Mouse (Mus musculus): Measurements from ENCODE around the gene Plcb3. TPM values are rescaled to one million over a fixed set of nuclear protein-coding genes. Genes with fewer than 3 reads are reported as not detected.
A peak's percentile ranks its signal among the peaks of the same experiment; 100 is the strongest.

Plcb3 gene
- polyA plus RNA-seq, 1 experiment from 2014 or later: 40.0 TPM

DNA sequence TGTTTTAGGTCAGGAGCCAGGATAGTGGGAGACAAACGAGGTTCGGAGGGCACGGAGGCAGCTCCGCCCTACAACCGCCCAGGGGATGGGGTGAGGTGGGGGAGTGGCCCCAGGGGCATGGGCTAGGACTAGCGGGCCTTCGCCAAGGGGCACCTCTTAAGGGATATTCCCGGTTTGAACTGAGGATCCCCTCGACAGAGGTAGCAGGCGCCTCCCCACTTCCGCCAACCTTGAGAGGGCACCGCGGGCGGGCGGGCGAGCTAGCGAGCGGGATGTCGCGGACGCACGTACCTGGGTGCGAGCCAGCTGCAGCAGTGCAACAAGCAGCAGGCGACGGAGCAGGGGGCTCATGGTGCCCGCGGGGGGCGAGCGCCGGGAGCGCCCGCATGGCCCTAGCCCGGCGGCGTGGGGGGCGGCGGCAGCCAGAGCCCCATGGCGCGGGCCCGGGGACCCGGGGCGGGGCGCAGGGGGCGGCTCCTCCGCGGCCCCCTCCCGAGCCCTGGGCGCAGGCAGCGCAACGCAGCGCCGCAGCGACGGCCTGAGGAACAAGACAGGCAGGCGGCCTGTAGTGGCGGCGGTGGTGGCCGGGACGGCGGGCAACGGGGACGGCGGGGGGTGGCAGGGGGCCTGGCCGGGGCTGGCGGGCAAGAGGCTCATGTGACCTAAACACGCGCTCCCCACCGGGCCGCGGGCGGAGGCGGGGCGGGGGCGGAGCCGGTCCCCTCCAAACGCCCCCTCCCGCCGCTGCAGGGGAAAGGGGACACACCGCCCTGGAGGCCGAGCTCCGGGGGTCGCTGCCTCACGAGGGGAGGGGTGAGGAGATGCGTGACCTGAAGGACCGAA is 11.0 kb upstream of the Plcb3 start, which contains the start of gene Vegfb:
Vegfb (minus strand) TSS at position 591 of the 843 bp plus-strand sequence.
- Histone ChIP-seq H3K9ac (peak within 1 kb of the TSS; percentile 94), H3K27me3 (no peaks in the 10 kb centered on the region), H3K36me3 (peaks cover 34% of the 10 kb centered on the region), H3K9me3 (no peaks in the 10 kb centered on the region), H3K4me1 (peaks cover 26% of the 10 kb centered on the region), H3K4me3 (peak within 1 kb of the TSS; percentile 87), H3K27ac (peak within 1 kb of the TSS; percentile 83), H3K4me2 (replicated peaks) (peak within 1 kb of the TSS; percentile 90)
- ATAC-seq (ENCODE audit: low FRiP score, low read depth): peak; percentile 66
- WGBS: 2% methylated on average over 70 of the region's 85 CpGs

DNA sequence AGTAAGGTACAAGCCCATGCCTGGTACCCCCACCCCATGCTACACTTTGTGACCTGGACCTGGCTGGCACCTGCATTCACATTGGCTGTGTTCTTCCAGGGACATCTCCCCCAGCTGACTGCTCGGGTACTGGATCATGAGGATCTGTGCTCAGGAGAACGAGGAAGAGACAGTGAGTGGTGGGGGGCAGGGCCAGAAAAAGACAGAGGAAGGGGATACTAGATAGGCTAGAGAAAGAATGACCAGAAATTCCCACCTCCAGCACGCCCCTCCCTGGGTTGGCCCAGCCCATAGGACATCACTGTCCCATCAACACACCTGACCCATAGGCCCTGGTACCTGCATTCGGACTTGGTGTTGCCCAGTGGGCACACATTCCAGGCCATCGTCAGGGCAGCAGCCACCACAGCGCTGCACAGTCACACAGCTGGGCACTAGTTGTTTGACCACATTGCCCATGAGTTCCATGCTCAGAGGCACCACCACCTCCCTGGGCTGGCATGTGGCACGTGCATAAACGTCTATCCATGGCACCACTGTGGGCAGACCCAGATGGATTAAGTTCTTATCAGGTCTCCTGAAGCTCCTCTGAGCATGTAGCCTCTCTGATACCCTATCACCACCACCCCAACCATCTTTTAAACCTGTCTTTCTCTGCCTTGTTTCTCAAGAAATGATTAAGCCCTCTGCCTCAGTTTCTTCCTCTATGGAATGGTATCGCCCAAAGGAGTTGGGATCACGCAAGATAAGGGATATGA is 9.9 kb upstream of the Plcb3 start:
- Histone ChIP-seq H3K9ac (peak overlapping the region; percentile 94), H3K4me3 (peak overlapping the region; percentile 87), H3K36me3 (peaks cover 42% of the 10 kb centered on the region), H3K27ac (0 out of 2 replicates have a peak overlapping the region, but pooled peaks have one; percentile 83), H3K4me1 (peaks cover 23% of the 10 kb centered on the region), H3K27me3 (no peaks in the 10 kb centered on the region), H3K9me3 (no peaks in the 10 kb centered on the region), H3K4me2 (replicated peaks) (peak overlapping the region; percentile 90)
- no peak for ATAC-seq (ENCODE audit: low FRiP score, low read depth)
- WGBS: 82% methylated on average over 10 of the region's 10 CpGs

DNA sequence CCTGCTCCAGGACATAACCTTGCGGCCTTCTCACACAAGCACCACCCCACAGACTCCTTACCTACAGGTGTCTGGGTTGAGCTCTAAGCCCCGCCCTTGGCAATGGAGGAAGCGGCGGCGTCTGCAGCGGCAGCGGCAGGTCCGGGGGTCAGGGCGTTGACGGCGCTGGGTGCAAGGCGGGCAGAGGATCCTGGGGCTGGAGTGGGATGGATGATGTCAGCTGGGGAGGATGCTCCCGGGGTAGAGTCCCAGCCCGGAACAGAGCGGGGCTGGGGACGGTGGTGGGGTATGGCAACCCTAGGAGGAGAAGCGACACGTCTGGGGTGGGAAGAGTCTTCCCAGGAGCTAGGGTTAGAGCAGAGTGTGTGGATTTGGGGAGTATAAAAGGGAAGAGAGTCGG is 9.0 kb upstream of the Plcb3 start:
- peaks cover 27% of the 10 kb centered on the region for H3K4me1 ChIP-seq
- WGBS: 80% methylated on average over 19 of the region's 19 CpGs
- H3K27ac ChIP-seq: no peak overlapping the region
- peaks cover 42% of the 10 kb centered on the region for H3K36me3 ChIP-seq
- 0 out of 2 replicates have a peak overlapping the region, but pooled peaks have one; percentile 94 for H3K9ac ChIP-seq
- no peaks in the 10 kb centered on the region for H3K9me3 ChIP-seq
- H3K4me3 ChIP-seq: no peak overlapping the region
- H3K4me2 ChIP-seq (replicated peaks): no peak overlapping the region
- H3K27me3 ChIP-seq: no peaks in the 10 kb centered on the region
- ATAC-seq (ENCODE audit: low FRiP score, low read depth): no peak

DNA sequence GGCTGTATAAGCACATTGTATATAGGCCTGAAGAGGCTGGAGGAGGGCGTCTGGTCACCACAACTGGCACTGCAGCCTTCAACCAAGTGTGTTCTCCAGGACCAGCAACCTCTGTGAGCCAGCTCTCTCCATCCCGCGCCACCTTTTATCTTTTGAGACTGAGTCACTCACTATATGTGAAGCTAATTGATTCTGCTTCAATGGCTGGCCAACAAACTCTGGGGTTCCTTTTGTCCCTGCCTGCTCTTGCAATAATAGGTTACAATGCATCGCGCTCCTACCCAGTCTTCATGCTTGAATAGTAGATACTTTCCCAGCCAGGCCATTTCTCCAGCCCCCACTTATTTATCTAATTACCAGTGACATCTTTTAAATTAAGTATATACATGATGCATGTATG is 7.4 kb upstream of the Plcb3 start:
- 95% methylated on average over 5 of the region's 5 CpGs for WGBS

DNA sequence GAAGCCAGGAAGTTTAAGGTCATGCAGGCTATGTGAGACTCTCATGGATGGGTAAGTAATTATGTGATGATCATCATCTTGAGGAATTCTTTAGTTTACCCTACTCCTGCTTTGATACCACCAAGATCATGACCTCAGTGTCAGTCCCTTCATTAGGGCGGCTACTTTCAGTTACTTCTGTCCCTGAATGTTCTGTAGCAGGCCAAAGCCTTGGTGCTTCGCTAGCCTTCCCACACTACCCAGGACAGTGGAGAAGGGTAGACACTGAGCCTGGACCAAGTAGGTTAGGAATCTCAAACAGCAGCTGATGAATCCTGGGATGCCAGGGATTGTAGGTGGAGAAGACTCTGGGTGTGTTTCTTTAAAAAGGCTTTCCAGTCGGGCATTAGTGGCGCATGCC is 5.2 kb upstream of the Plcb3 start:
- Histone ChIP-seq H3K4me1 (peaks cover 46% of the 10 kb centered on the region), H3K36me3 (peaks cover 56% of the 10 kb centered on the region), H3K4me3 (peak overlapping the region; percentile 70), H3K27ac (no peak overlapping the region), H3K27me3 (no peaks in the 10 kb centered on the region), H3K4me2 (replicated peaks) (peak overlapping the region; percentile 93), H3K9me3 (no peaks in the 10 kb centered on the region), H3K9ac (0 out of 2 replicates have a peak overlapping the region, but pooled peaks have one; percentile 35)
- WGBS: 90% methylated on average over 4 of the region's 4 CpGs
- ATAC-seq (ENCODE audit: low FRiP score, low read depth): no peak

More for the DNA sequence above, 7.4 kb upstream of the Plcb3 start:
- H3K27me3 ChIP-seq: no peaks in the 10 kb centered on the region
- no peak overlapping the region for H3K9ac ChIP-seq
- H3K4me2 ChIP-seq (replicated peaks): no peak overlapping the region
- H3K4me3 ChIP-seq: no peak overlapping the region
- no peaks in the 10 kb centered on the region for H3K9me3 ChIP-seq
- H3K36me3 ChIP-seq: peaks cover 41% of the 10 kb centered on the region
- peaks cover 36% of the 10 kb centered on the region for H3K4me1 ChIP-seq
- H3K27ac ChIP-seq: no peak overlapping the region
- no peak for ATAC-seq (ENCODE audit: low FRiP score, low read depth)

DNA sequence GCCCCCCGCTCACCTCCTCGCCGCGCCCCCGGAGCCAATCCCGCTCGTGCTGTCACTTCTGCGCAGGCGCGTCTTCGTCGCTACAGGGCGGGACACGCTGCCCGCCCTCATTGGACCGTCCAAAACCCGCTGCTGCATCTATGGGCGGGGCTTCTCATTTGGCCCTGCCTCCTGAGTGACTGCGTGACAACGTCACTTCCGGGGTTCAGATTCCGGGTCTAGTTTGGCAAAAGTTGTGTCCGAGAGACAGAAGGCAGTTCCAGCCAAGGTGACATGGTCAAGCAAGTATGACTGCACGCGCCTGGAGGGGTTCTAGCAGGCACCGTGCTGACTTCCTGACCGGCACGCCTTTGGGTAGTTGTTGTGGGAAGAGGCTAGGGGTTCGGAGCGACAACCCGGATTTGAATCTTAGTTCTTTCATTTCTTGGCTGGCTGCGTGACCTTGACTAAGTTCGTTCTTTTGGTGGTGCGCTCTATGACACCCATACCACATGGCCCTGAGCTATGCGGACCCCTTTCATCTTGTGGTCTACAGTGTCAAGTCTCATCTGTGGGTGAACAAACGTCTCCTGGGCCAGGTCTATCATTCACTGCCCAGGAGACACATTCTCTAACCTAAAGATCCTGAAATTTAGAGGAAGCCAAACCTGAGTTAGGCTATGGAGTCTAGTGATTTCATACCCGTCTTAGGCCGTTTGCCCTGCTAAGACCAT is 4.3 kb upstream of the Plcb3 start, which contains the start of gene Fkbp2:
Fkbp2 (minus strand) TSS at position 121 of the 713 bp plus-strand sequence.
- no peaks in the 10 kb centered on the region for H3K27me3 ChIP-seq
- peak; percentile 88 for ATAC-seq (ENCODE audit: low FRiP score, low read depth)
- H3K4me2 ChIP-seq (replicated peaks): peak within 1 kb of the TSS; percentile 93
- no peaks in the 10 kb centered on the region for H3K9me3 ChIP-seq
- WGBS: 1% methylated on average over 38 of the region's 38 CpGs
- H3K4me1 ChIP-seq: peaks cover 47% of the 10 kb centered on the region
- peak within 1 kb of the TSS; percentile 82 for H3K9ac ChIP-seq
- H3K27ac ChIP-seq: peak within 1 kb of the TSS; percentile 87
- peak within 1 kb of the TSS; percentile 70 for H3K4me3 ChIP-seq
- peaks cover 55% of the 10 kb centered on the region for H3K36me3 ChIP-seq

DNA sequence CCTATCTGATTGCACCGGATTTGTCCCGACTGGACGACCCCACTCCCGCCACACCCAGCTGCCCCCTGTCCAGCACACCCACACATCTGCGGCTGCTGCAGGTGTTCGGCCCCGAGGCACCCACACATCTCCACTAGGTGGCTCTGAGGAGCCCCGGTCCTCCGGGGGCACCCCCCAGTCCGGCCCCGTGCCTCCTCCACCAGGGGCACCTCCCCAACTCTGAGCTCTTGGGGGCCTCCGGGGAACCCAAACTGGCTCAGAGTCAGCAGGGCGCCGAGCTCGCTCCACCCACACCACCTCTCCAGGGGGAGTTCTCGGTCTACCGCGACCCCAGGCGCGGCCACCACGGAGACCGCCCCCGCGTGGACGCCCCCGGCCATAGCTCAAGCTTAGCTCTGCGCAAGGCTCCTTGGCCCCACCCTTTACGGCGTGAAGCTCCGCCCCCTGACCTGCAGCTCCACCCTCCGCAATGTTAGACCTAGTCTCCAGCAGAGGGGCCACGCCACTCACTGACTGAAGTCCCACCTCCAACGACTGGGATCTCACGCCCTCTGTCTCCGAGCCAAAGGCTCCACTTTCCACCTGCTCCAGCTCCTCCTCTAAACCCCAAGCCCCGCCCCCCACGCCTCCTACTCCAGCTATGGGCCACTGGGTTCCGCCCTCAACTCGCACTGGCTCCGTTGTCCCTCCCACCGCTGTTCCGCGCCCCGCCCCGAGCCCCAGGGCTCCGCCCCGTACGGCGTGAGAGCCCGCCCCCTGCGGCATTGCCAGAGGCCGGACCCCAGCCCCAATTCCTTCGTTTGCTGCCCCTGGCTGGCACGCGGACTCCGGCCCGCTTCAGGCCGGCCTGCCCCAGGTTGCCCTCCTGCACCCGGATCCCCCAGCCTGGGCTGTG is 3.5 kb upstream of the Plcb3 start:
- peak overlapping the region; percentile 93 for H3K4me2 ChIP-seq (replicated peaks)
- H3K4me1 ChIP-seq: peaks cover 47% of the 10 kb centered on the region
- WGBS: 1% methylated on average over 59 of the region's 59 CpGs
- peak overlapping the region; percentile 87 for H3K27ac ChIP-seq
- H3K36me3 ChIP-seq: peaks cover 47% of the 10 kb centered on the region
- no peaks in the 10 kb centered on the region for H3K27me3 ChIP-seq
- peak overlapping the region; percentile 82 for H3K9ac ChIP-seq
- no peaks in the 10 kb centered on the region for H3K9me3 ChIP-seq
- H3K4me3 ChIP-seq: peak overlapping the region; percentile 70
- ATAC-seq (ENCODE audit: low FRiP score, low read depth): peak; percentile 90

DNA sequence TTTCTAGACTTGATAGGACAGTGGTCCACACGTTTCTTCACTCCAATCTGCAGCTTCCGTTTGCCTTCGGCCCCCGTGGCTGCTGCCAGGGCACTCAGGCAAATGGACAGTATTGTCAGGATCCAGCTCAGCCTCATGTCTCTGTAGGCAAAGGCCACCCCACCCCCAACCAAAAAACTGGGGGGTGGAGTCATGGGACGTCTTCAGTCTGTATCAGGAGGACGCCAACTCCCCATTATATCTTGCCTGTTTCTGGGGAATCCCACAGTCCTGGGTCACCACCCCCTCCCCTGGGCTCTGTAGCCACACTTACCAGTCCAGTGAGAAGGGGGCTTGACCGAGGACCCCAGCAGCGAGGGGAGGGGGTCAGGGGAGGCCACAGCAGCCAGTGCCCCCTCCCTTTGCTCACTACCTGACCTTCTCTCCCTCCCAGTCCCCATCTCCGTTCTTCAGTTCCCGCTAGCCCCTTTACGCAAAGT is 2.8 kb upstream of the Plcb3 start:
- WGBS: 16% methylated on average over 11 of the region's 11 CpGs
- Histone ChIP-seq H3K9ac (peak overlapping the region; percentile 68), H3K4me3 (peak overlapping the region; percentile 70), H3K9me3 (no peaks in the 10 kb centered on the region), H3K27me3 (no peaks in the 10 kb centered on the region), H3K4me1 (peaks cover 47% of the 10 kb centered on the region), H3K27ac (peak overlapping the region; percentile 28; the same call in 1 of the 2 replicates), H3K4me2 (replicated peaks) (peak overlapping the region; percentile 93), H3K36me3 (peaks cover 43% of the 10 kb centered on the region)
- no peak for ATAC-seq (ENCODE audit: low FRiP score, low read depth)

DNA sequence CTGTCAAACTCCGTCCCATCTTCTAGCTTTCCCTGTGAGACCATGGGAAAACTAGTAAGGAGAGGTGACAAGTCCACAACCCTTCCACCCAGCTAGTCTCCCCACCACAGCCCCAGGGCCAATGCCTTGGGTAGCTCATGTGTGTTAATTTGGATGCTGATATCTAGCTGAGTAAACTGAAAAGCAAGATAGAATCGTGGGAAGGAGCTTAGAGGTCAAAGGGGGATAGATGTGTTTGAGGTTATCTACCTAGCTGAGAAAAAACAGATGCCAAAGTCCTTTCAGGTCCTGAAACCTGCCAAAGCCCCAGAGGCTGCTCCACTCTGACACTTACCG is 2.3 kb upstream of the Plcb3 start:
- Histone ChIP-seq H3K27ac (no peak overlapping the region; the same call in 1 of the 2 replicates), H3K4me1 (peaks cover 52% of the 10 kb centered on the region), H3K9ac (peak overlapping the region; percentile 68; the same call in 1 of the 2 replicates), H3K4me2 (replicated peaks) (peak overlapping the region; percentile 93), H3K9me3 (no peaks in the 10 kb centered on the region), H3K4me3 (peak overlapping the region; percentile 70), H3K27me3 (no peaks in the 10 kb centered on the region), H3K36me3 (peaks cover 39% of the 10 kb centered on the region)
- ATAC-seq (ENCODE audit: low FRiP score, low read depth): no peak
- WGBS: 50% methylated on average over 3 of the region's 3 CpGs

DNA sequence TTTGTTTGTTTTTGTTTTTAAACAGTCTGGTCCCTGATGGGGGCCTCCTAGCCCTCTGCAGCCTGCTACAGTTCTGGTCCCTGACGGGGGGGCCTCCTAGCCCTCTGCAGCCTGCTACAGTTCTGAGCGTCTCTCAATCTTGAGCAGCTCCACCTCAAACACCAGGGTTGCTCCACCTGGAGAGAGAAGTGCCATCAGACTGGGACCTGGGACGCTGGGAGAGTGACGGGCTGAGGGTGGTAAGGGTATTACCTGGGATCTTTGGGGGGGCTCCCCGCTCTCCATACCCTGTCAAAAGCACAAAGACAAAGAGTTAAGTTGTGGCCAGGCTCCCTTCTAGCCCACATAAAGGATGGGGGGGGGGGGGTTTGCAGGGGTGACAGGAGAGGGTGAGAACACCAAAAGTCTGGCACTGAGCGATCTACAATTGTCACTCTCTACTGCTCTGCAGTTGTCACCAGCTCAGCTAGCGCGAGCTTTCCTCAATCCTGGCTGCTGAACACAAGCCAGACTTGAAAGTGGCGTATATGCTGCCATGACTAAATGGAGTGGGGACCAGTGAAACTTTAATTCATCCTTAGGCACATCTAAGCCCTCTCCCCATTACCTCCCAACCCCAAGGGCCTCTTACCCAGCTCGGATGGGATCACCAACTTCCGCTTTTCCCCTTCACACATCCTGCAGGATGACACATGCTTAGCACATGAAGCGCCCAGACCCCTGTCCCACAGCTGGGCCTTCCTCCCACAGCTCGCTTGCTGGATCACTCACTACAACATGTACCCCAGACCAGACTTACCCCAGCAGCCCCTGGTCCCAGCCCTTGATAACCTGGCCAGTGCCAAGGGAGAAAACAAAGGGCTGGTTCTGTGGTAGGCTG is 1.7 kb upstream of the Plcb3 start:
- peaks cover 52% of the 10 kb centered on the region for H3K4me1 ChIP-seq
- H3K4me2 ChIP-seq (replicated peaks): peak overlapping the region; percentile 93
- no peaks in the 10 kb centered on the region for H3K27me3 ChIP-seq
- peak overlapping the region; percentile 68; the same call in 1 of the 2 replicates for H3K9ac ChIP-seq
- ATAC-seq (ENCODE audit: low FRiP score, low read depth): no peak
- WGBS: 79% methylated on average over 13 of the region's 13 CpGs
- H3K27ac ChIP-seq: no peak overlapping the region; the same call in 1 of the 2 replicates
- peak overlapping the region; percentile 70 for H3K4me3 ChIP-seq
- no peaks in the 10 kb centered on the region for H3K9me3 ChIP-seq
- H3K36me3 ChIP-seq: peaks cover 34% of the 10 kb centered on the region

All from limb, embryonic 13.5 days (tissue).